Mouse (Mus musculus) olfactory bulb, adult 2 months (tissue): Measurements from ENCODE around the gene Slc4a10.
"Not testable (repeated sequence)": the region's sequence is repeated elsewhere in the genome, so short reads cannot be mapped to it uniquely, and the experiment has no call there.

Experiments used
- CTCF ChIP-seq: fragments of 200-500 bp; IDR thresholded peaks from 2 replicates; pipeline ENCODE4 v1.5.1; 2012; ENCODE audit warnings: low read depth, mild to moderate bottlenecking, low read length, moderate library complexity; ENCODE audit not compliant: insufficient read depth
- POLR2A ChIP-seq: fragments of 200-500 bp; IDR thresholded peaks from 2 replicates; pipeline ENCODE4 v1.6.1; 2012; ENCODE audit warnings: mild to moderate bottlenecking, low read depth, low read length, moderate library complexity; ENCODE audit not compliant: insufficient read depth

DNA sequence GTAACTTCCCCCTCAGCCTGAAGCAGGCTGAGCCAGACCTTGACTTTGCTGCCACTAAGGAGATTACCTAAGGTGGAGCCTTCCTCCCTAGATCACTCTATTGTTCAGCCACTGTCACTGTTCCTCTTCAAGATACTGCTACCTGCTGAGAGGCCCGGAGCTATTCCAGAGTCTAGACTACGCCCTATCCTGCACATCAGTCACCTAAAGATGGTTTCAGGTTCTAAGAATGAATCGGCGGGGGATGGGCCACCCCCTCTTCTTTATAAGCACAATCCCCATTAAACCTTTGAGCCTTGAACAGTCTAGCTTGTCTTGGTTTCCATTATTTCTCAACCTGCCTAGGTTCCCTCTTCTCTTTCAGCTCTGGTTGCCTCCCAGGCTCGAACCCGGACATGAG, 45.0 kb upstream of the Slc4a10 start:
- not testable (repeated sequence) for TF ChIP-seq POLR2A, CTCF
